ENCODE assay signal across 9 mouse cellular contexts in the genomic region with DNA sequence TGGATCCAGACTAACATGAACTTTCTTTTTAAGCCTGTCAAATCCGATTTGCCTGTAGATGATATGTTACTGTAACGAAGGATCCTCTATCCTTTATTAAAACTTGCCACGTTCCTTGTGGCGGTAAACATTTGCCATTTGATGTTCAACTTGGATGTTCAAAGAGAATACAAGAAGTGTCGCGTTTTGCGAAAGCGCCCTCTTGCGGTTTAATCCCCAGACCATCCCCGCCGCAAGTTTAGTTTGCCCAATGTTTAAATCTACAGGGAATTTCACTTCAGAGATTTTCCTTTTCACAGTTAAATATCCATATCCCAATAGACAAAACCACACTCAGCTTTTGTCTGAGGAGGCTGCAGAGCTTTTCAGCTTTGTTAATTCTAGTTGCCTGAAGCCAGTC. TPM values are rescaled to one million over a fixed set of nuclear protein-coding genes. Genes with fewer than 3 reads are reported as not detected.
DNase-seq lines count a peak whose midpoint lies in the region; ATAC-seq and TF ChIP-seq lines count a peak whose summit lies in the region.
"Had no signal": no experiment of that assay in that cellular context is flagged by ENCODE, and none has a peak within 500 bp of the region (broad histone marks: within the 10 kb centered on the region; RNA-seq: fewer than 3 reads in every experiment).

No protein-coding gene starts in this region.

- H3K4me3 ChIP-seq in hindbrain, embryonic 10.5 days, result no peak overlapping the region
- H3K4me3 ChIP-seq in hindbrain, embryonic 16.5 days (ENCODE audit: low read length), result no peak overlapping the region
- H3K4me3 ChIP-seq in E14TG2a.4 (replicated peaks; ENCODE audit: low read length), result no peak overlapping the region
- H3K4me3 ChIP-seq in cerebellum, adult 2 months (replicated peaks; ENCODE audit: insufficient read depth, low read depth, low read length), result no peak overlapping the region
- no peak overlapping the region for H3K4me3 ChIP-seq in heart, postnatal 0 days (ENCODE audit: low read depth, low read length)
- H3K4me3 ChIP-seq: neural tube, embryonic 13.5 days had no signal

- peak; percentile 47 for TF ChIP-seq CTCF in E14TG2a.4 (conservative IDR thresholded peaks at IDR 0.05; ENCODE audit: low read length)
- TF ChIP-seq CTCF in cerebellum, adult 2 months (IDR thresholded peaks at IDR 0.05; ENCODE audit: borderline replicate concordance, insufficient read depth, low read depth, low read length), result peak; percentile 45; the same call in 1 of the 2 replicates
- TF ChIP-seq CTCF in heart, postnatal 0 days (IDR thresholded peaks at IDR 0.05; ENCODE audit: low read depth), result peak; percentile 53

- TF ChIP-seq EP300 in heart, postnatal 0 days (IDR thresholded peaks at IDR 0.05; ENCODE audit: low read depth), result no peak

- no peak overlapping the region for H3K27ac ChIP-seq in hindbrain, embryonic 10.5 days
- H3K27ac ChIP-seq in hindbrain, embryonic 16.5 days (ENCODE audit: low read depth, low read length), result no peak overlapping the region
- H3K27ac ChIP-seq in cerebellum, adult 2 months (ENCODE audit: insufficient read depth, low read length), result no peak overlapping the region
- H3K27ac ChIP-seq in heart, postnatal 0 days (ENCODE audit: low read depth), result no peak overlapping the region
- H3K27ac ChIP-seq: neural tube, embryonic 13.5 days had no signal

- 29% methylated on average over 11 of the region's 11 CpGs for WGBS in hindbrain, embryonic 10.5 days
- WGBS in hindbrain, embryonic 16.5 days, result 20% methylated on average over 11 of the region's 11 CpGs
- 16% methylated on average over 11 of the region's 11 CpGs for WGBS in cerebellum, adult 2 months
- 22% methylated on average over 11 of the region's 11 CpGs for WGBS in heart, postnatal 0 days

- no peaks in the 10 kb centered on the region for H3K27me3 ChIP-seq in hindbrain, embryonic 10.5 days (ENCODE audit: insufficient read depth, poor library complexity, severe bottlenecking)
- H3K27me3 ChIP-seq in hindbrain, embryonic 16.5 days (replicated peaks; ENCODE audit: control insufficient read depth, insufficient read depth, low read length), result no peaks in the 10 kb centered on the region
- H3K27me3 ChIP-seq in E14TG2a.4 (ENCODE audit: insufficient read depth, low read length), result no peaks in the 10 kb centered on the region
- no peaks in the 10 kb centered on the region for H3K27me3 ChIP-seq in cerebellum, adult 2 months (ENCODE audit: control insufficient read depth, insufficient read depth, low read length)
- H3K27me3 ChIP-seq in heart, postnatal 0 days (ENCODE audit: control insufficient read depth, insufficient read depth, low read length), result no peaks in the 10 kb centered on the region
- H3K27me3 ChIP-seq: neural tube, embryonic 13.5 days had no signal

- intact Hi-C loops in left cerebral cortex, postnatal 4 days (cut with DNase I), result no loop called here

- H3K9me3 ChIP-seq in hindbrain, embryonic 10.5 days, result no peaks in the 10 kb centered on the region
- H3K9me3 ChIP-seq in hindbrain, embryonic 16.5 days (ENCODE audit: control insufficient read depth, low read length), result no peaks in the 10 kb centered on the region
- H3K9me3 ChIP-seq in E14TG2a.4 (ENCODE audit: low read length), result no peaks in the 10 kb centered on the region
- no peaks in the 10 kb centered on the region for H3K9me3 ChIP-seq in heart, postnatal 0 days (replicated peaks; ENCODE audit: control insufficient read depth, low read length)
- H3K9me3 ChIP-seq: neural tube, embryonic 13.5 days had no signal

- no peaks in the 10 kb centered on the region for H3K36me3 ChIP-seq in hindbrain, embryonic 10.5 days
- no peaks in the 10 kb centered on the region for H3K36me3 ChIP-seq in hindbrain, embryonic 16.5 days (ENCODE audit: control insufficient read depth, insufficient read depth, low read length)
- no peaks in the 10 kb centered on the region for H3K36me3 ChIP-seq in E14TG2a.4 (ENCODE audit: insufficient read depth, low read length)
- no peaks in the 10 kb centered on the region for H3K36me3 ChIP-seq in heart, postnatal 0 days (replicated peaks; ENCODE audit: control insufficient read depth, insufficient read depth, low read length)
- H3K36me3 ChIP-seq: neural tube, embryonic 13.5 days had no signal

- DNase-seq in hindbrain, embryonic 10.5 days (ENCODE audit: low spot score), result peak; percentile 27
- peak; percentile 22 to 47 for DNase-seq in cerebellum, adult 2 months
- no peak for DNase-seq in heart, postnatal 0 days (ENCODE audit: low spot score)
- DNase-seq in left cerebral cortex, postnatal 4 days, result peak; percentile 44
- DNase-seq in retina, postnatal 7 days (ENCODE audit: low read depth, low spot score), result peak; percentile 2
- DNase-seq in spleen, postnatal 14 days (ENCODE audit: low spot score in 2 of 2), result no peak

- H3K4me2 ChIP-seq in hindbrain, embryonic 16.5 days (ENCODE audit: low read length), result no peak overlapping the region
- H3K4me2 ChIP-seq in heart, postnatal 0 days (ENCODE audit: low read depth, low read length), result no peak overlapping the region
- H3K4me2 ChIP-seq: neural tube, embryonic 13.5 days had no signal

- no peak for TF ChIP-seq POLR2A in cerebellum, adult 2 months (IDR thresholded peaks at IDR 0.05; ENCODE audit: borderline replicate concordance, insufficient read depth, low read length)

- no peaks in the 10 kb centered on the region for H3K4me1 ChIP-seq in hindbrain, embryonic 10.5 days (replicated peaks)
- H3K4me1 ChIP-seq in hindbrain, embryonic 16.5 days (ENCODE audit: control insufficient read depth, insufficient read depth, low read depth, low read length), result no peaks in the 10 kb centered on the region
- peaks cover 26% of the 10 kb centered on the region for H3K4me1 ChIP-seq in E14TG2a.4 (replicated peaks; ENCODE audit: low read depth, low read length)
- H3K4me1 ChIP-seq in cerebellum, adult 2 months (ENCODE audit: control insufficient read depth, insufficient read depth, low read length), result no peaks in the 10 kb centered on the region
- peaks cover 6% of the 10 kb centered on the region; the same call in 1 of the 2 replicates for H3K4me1 ChIP-seq in heart, postnatal 0 days (ENCODE audit: control insufficient read depth, insufficient read depth)
- H3K4me1 ChIP-seq: neural tube, embryonic 13.5 days had no signal

- ATAC-seq in hindbrain, embryonic 16.5 days, result no peak
- ATAC-seq in heart, postnatal 0 days (ENCODE audit: insufficient read depth, low read depth), result no peak

- no peak overlapping the region for H3K9ac ChIP-seq in hindbrain, embryonic 16.5 days (ENCODE audit: low read depth, low read length)
- no peak overlapping the region for H3K9ac ChIP-seq in heart, postnatal 0 days (replicated peaks; ENCODE audit: low read depth, low read length)
- H3K9ac ChIP-seq: neural tube, embryonic 13.5 days had no signal

RNA-seq across cellular contexts. Expression of a gene that starts 33.6 kb away (rescaled TPM):
- polyA plus RNA-seq in hindbrain, embryonic 10.5 days (2016; fragmentation: Nextera tagmentation; extraction: Ambion mirVana), result 0.47 and 2.7 TPM in 2 replicates
- 2.6 and 3.1 TPM in 2 replicates for polyA plus RNA-seq in hindbrain, embryonic 16.5 days (2015; fragmentation: Nextera tagmentation; extraction: Ambion mirVana)
- polyA plus RNA-seq in cerebellum, adult 2 months (2012; rRNA removed), result 2.8 and 4.0 TPM in 2 replicates
- total RNA-seq in heart, postnatal 0 days (2014; rRNA removed; ENCODE audit: low replicate concordance), result 0.93 and 1.3 TPM in 2 replicates
- polyA plus RNA-seq in heart, postnatal 0 days (2015; fragmentation: Nextera tagmentation; extraction: Ambion mirVana), result 1.0 and 1.1 TPM in 2 replicates
- under 1 TPM; 0.90 to 0.93 TPM for total RNA-seq in left cerebral cortex, postnatal 4 days (2021)

RNA-seq across cellular contexts. Expression of a gene that starts 39.8 kb away (rescaled TPM):
- 64.0 and 66.5 TPM in 2 replicates for polyA plus RNA-seq in hindbrain, embryonic 10.5 days (2016; fragmentation: Nextera tagmentation; extraction: Ambion mirVana)
- 134 and 136 TPM in 2 replicates for polyA plus RNA-seq in hindbrain, embryonic 16.5 days (2015; fragmentation: Nextera tagmentation; extraction: Ambion mirVana)
- polyA plus RNA-seq in cerebellum, adult 2 months (2012; rRNA removed), result 78.0 and 78.9 TPM in 2 replicates
- total RNA-seq in heart, postnatal 0 days (2014; rRNA removed; ENCODE audit: low replicate concordance), result 28.2 and 32.3 TPM in 2 replicates
- 22.0 and 22.6 TPM in 2 replicates for polyA plus RNA-seq in heart, postnatal 0 days (2015; fragmentation: Nextera tagmentation; extraction: Ambion mirVana)
- 100 to 1,000 TPM in 1 of 2 experiments, 10 to 100 TPM in 1; 94.8 to 101 TPM for total RNA-seq in left cerebral cortex, postnatal 4 days (2021)

Comparison
In these comparisons a context has a peak if more than half of its experiments do, and no peak if none do; other contexts are left out.
1. DNase-seq: peak in hindbrain, embryonic 10.5 days (single experiment), cerebellum, adult 2 months (2 of 2), left cerebral cortex, postnatal 4 days (single experiment) and retina, postnatal 7 days (single experiment); none in heart, postnatal 0 days (single experiment) and spleen, postnatal 14 days (0 of 2).
2. Peak in every context shown above with its lines, with median percentiles within 50 percentile points of each other: CTCF ChIP-seq.